Mouse (Mus musculus): ENCODE measurements around the gene Acly. TPM values are rescaled to one million over a fixed set of nuclear protein-coding genes. Genes with fewer than 3 reads are reported as not detected.
A peak's percentile ranks its signal among the peaks of the same experiment; 100 is the strongest.
"Not testable (repeated sequence)": the region's sequence is repeated elsewhere in the genome, so short reads cannot be mapped to it uniquely, and the experiment has no call there.

Acly gene
- polyA plus RNA-seq, 1 experiment from 2014 or later = 218 TPM

GRCm38 (mm10) chr11:100536466-100536865 is 8.7 kb upstream of the Acly start:
- H3K9me3 ChIP-seq (replicated peaks; ENCODE audit: control insufficient read depth, low read length, poor library complexity, severe bottlenecking) = no peaks in the 10 kb centered on the region
- no peak overlapping the region for H3K4me3 ChIP-seq (ENCODE audit: low read depth, low read length)
- ATAC-seq = no peak
- no peak overlapping the region for H3K9ac ChIP-seq (ENCODE audit: low read depth, low read length)
- H3K4me2 ChIP-seq (ENCODE audit: low read length) = no peak overlapping the region
- H3K36me3 ChIP-seq (ENCODE audit: control insufficient read depth, insufficient read depth, low read length) = no peaks in the 10 kb centered on the region
- H3K4me1 ChIP-seq (ENCODE audit: control insufficient read depth, insufficient read depth, low read length) = no peaks in the 10 kb centered on the region
- H3K27ac ChIP-seq (ENCODE audit: low read length) = no peak overlapping the region
- no peaks in the 10 kb centered on the region for H3K27me3 ChIP-seq (ENCODE audit: control insufficient read depth, insufficient read depth, low read depth, low read length)

DNA sequence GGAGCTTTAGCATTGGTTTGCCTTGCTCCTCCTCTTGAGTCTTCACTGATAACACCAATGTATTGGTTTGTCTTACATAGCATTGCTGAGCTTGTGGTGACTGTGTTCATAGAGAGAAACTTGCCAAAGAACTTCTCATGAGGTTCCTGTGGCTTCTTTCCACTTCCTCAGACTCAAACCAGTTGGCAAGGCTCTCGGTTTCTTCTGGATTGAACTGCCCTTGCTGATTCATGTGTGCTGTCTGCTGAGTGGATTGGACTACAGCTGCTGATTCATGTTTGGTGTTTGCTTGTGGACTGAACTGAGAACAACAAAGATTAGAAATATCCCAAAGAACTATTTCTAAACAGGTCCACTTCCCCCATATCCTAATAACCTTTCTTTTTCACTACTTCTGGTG is 8.2 kb upstream of the Acly start:
- no peaks in the 10 kb centered on the region for H3K9me3 ChIP-seq (replicated peaks; ENCODE audit: control insufficient read depth, low read length, poor library complexity, severe bottlenecking)
- no peak overlapping the region for H3K27ac ChIP-seq (ENCODE audit: low read length)
- no peaks in the 10 kb centered on the region for H3K27me3 ChIP-seq (ENCODE audit: control insufficient read depth, insufficient read depth, low read depth, low read length)
- H3K4me1 ChIP-seq (ENCODE audit: control insufficient read depth, insufficient read depth, low read length) = no peaks in the 10 kb centered on the region
- WGBS = 93% methylated on average over 1 of the region's 1 CpGs
- no peak overlapping the region for H3K9ac ChIP-seq (ENCODE audit: low read depth, low read length)
- no peaks in the 10 kb centered on the region for H3K36me3 ChIP-seq (ENCODE audit: control insufficient read depth, insufficient read depth, low read length)
- no peak for ATAC-seq
- H3K4me3 ChIP-seq (ENCODE audit: low read depth, low read length) = no peak overlapping the region
- H3K4me2 ChIP-seq (ENCODE audit: low read length) = no peak overlapping the region

DNA sequence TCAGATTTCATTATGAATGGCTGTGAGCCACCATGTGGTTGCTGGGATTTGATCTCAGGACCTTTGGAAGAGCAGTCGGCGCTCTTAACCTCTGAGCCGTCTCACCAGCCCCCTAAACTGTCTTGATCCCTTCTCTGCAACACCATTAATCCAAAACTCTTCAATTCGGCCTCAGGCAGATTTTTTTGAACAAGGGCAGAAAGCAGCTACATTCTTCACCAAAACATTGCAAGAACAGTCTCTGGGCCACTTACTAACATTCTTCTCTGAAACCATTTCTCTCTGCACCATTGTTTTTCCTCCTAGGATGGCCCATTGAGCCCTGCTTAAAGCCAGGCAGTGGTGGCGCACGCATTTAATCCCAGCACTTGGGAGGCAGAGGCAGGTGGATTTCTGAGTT is 7.0 kb upstream of the Acly start:
- not testable (repeated sequence) for H3K27ac ChIP-seq (ENCODE audit: low read length); ATAC-seq; H3K4me2 ChIP-seq (ENCODE audit: low read length); H3K9me3 ChIP-seq (replicated peaks; ENCODE audit: control insufficient read depth, low read length, poor library complexity, severe bottlenecking); H3K36me3 ChIP-seq (ENCODE audit: control insufficient read depth, insufficient read depth, low read length); H3K4me1 ChIP-seq (ENCODE audit: control insufficient read depth, insufficient read depth, low read length); H3K9ac ChIP-seq (ENCODE audit: low read depth, low read length); H3K4me3 ChIP-seq (ENCODE audit: low read depth, low read length); H3K27me3 ChIP-seq (ENCODE audit: control insufficient read depth, insufficient read depth, low read depth, low read length)
- 83% methylated on average over 6 of the region's 6 CpGs for WGBS

DNA sequence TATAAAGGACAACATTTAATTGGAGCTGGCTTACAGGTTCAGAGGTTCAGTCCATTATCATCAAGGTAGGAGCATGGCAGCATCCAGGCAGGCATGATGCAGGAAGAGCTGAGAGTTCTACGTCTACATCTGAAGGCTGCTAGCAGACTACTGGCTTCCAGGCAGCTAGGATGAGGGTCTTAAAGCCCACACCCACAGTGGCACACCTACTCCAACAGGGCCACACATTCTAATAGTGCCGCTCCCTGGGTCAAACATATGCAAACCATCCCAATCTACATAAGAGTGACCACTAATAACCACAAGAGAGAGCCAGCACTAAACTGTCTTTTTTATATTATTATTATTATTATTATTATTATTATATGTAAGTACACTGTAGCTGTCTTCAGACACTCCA is 6.6 kb upstream of the Acly start:
- not testable (repeated sequence) for H3K9me3 ChIP-seq (replicated peaks; ENCODE audit: control insufficient read depth, low read length, poor library complexity, severe bottlenecking); H3K36me3 ChIP-seq (ENCODE audit: control insufficient read depth, insufficient read depth, low read length); H3K4me3 ChIP-seq (ENCODE audit: low read depth, low read length); H3K27ac ChIP-seq (ENCODE audit: low read length); H3K4me1 ChIP-seq (ENCODE audit: control insufficient read depth, insufficient read depth, low read length); H3K4me2 ChIP-seq (ENCODE audit: low read length); H3K9ac ChIP-seq (ENCODE audit: low read depth, low read length); ATAC-seq; H3K27me3 ChIP-seq (ENCODE audit: control insufficient read depth, insufficient read depth, low read depth, low read length)
- WGBS = 67% methylated on average over 2 of the region's 2 CpGs

DNA sequence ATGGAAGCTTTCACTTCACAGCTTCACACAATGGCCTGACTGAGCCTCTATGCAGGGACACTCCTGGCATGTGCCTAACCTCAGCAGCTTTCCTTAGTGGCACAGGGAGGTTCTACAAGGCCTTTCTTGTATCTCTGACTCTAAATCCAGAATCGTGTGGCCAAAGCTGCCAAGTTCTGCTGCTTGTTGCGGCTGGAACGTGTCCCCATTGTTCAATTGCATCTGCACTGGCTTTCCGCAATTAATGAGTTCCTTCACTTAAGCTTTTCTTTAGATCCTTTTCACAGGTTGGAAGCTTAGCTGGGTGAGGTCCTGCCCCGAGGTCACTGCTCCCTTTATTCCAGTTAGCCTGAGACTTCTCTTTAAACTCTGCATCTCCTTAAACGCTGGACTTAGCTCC is 6.1 kb upstream of the Acly start:
- Histone ChIP-seq H3K4me3 (ENCODE audit: low read depth, low read length) (no peak overlapping the region), H3K9me3 (replicated peaks; ENCODE audit: control insufficient read depth, low read length, poor library complexity, severe bottlenecking) (no peaks in the 10 kb centered on the region), H3K27ac (ENCODE audit: low read length) (no peak overlapping the region), H3K36me3 (ENCODE audit: control insufficient read depth, insufficient read depth, low read length) (no peaks in the 10 kb centered on the region), H3K4me1 (ENCODE audit: control insufficient read depth, insufficient read depth, low read length) (no peaks in the 10 kb centered on the region), H3K9ac (ENCODE audit: low read depth, low read length) (no peak overlapping the region), H3K4me2 (ENCODE audit: low read length) (no peak overlapping the region), H3K27me3 (ENCODE audit: control insufficient read depth, insufficient read depth, low read depth, low read length) (no peaks in the 10 kb centered on the region)
- ATAC-seq = no peak
- 19% methylated on average over 6 of the region's 6 CpGs for WGBS

DNA sequence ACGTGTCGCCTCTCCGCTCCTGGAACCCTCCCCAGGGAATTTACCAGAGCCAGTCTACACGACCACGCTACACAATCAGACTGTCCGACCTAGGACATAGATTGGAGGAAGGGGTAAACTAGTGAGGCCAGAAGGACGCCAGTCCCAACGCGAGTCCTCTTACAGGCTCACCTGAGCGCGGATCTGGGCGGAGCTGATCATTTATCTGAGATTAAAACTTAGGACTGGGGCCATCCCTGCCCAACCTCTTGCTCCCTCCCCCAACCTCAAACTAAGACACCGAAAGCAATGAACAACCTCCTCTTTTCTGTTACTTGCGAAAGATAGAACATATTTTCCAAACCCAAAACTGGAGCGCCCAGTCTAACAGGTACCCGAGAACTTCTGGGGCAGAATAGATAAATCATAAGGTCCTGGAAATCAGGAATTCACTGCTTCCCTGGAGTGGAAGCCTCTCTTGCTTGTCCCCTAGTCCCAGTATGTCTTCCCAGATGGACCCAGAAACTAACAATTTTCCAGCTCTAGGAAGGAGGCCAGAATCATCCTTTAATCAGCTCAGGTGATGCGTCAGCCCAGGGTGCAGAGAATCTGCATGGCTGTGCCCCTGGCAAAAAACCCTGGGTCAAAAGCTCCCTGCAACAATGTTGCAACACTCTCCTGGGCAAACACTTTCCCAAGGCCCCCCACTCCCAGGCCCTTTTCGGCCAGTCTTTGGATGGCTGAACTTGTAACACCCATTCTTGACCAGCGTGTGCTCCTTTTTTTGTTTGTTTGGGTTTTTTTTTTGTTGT is 770 bp upstream of the Acly start:
- 23% methylated on average over 19 of the region's 19 CpGs for WGBS
- peak overlapping the region; percentile 82 for H3K4me3 ChIP-seq (ENCODE audit: low read depth, low read length)
- no peaks in the 10 kb centered on the region for H3K27me3 ChIP-seq (ENCODE audit: control insufficient read depth, insufficient read depth, low read depth, low read length)
- no peaks in the 10 kb centered on the region for H3K36me3 ChIP-seq (ENCODE audit: control insufficient read depth, insufficient read depth, low read length)
- H3K9ac ChIP-seq (ENCODE audit: low read depth, low read length) = peak overlapping the region; percentile 72
- H3K4me2 ChIP-seq (ENCODE audit: low read length) = peak overlapping the region; percentile 88
- no peak for ATAC-seq
- peaks cover 31% of the 10 kb centered on the region for H3K4me1 ChIP-seq (ENCODE audit: control insufficient read depth, insufficient read depth, low read length)
- H3K9me3 ChIP-seq (replicated peaks; ENCODE audit: control insufficient read depth, low read length, poor library complexity, severe bottlenecking) = no peaks in the 10 kb centered on the region
- peak overlapping the region; percentile 90 for H3K27ac ChIP-seq (ENCODE audit: low read length)

GRCm38 (mm10) chr11:100527066-100527457 is 738 bp downstream of the Acly start:
- Histone ChIP-seq H3K9me3 (replicated peaks; ENCODE audit: control insufficient read depth, low read length, poor library complexity, severe bottlenecking) (no peaks in the 10 kb centered on the region), H3K4me1 (ENCODE audit: control insufficient read depth, insufficient read depth, low read length) (peaks cover 31% of the 10 kb centered on the region), H3K4me2 (ENCODE audit: low read length) (peak overlapping the region; percentile 88), H3K27me3 (ENCODE audit: control insufficient read depth, insufficient read depth, low read depth, low read length) (no peaks in the 10 kb centered on the region), H3K36me3 (ENCODE audit: control insufficient read depth, insufficient read depth, low read length) (peaks cover 12% of the 10 kb centered on the region), H3K4me3 (ENCODE audit: low read depth, low read length) (peak overlapping the region; percentile 82), H3K27ac (ENCODE audit: low read length) (peak overlapping the region; percentile 90), H3K9ac (ENCODE audit: low read depth, low read length) (peak overlapping the region; percentile 85)
- ATAC-seq = peak; percentile 47
- WGBS = 0% methylated on average over 26 of the region's 26 CpGs

- H3K27me3 ChIP-seq (ENCODE audit: control insufficient read depth, insufficient read depth, low read depth, low read length) = no peaks in the 10 kb centered on the region
- peak overlapping the region; percentile 85 for H3K9ac ChIP-seq (ENCODE audit: low read depth, low read length)
- no peak overlapping the region for H3K27ac ChIP-seq (ENCODE audit: low read length)
- H3K9me3 ChIP-seq (replicated peaks; ENCODE audit: control insufficient read depth, low read length, poor library complexity, severe bottlenecking) = no peaks in the 10 kb centered on the region
- peaks cover 16% of the 10 kb centered on the region for H3K36me3 ChIP-seq (ENCODE audit: control insufficient read depth, insufficient read depth, low read length)
- H3K4me1 ChIP-seq (ENCODE audit: control insufficient read depth, insufficient read depth, low read length) = peaks cover 31% of the 10 kb centered on the region
- H3K4me2 ChIP-seq (ENCODE audit: low read length) = peak overlapping the region; percentile 88
- no peak for ATAC-seq
- WGBS = 5% methylated on average over 15 of the region's 15 CpGs
- H3K4me3 ChIP-seq (ENCODE audit: low read depth, low read length) = peak overlapping the region; percentile 82
Observed at GRCm38 (mm10) chr11:100526052-100526816, 1.6 kb downstream of the Acly start.

GRCm38 (mm10) chr11:100524987-100525630 is 2.7 kb downstream of the Acly start:
- no peak for ATAC-seq
- Histone ChIP-seq H3K9me3 (replicated peaks; ENCODE audit: control insufficient read depth, low read length, poor library complexity, severe bottlenecking) (no peaks in the 10 kb centered on the region), H3K27ac (ENCODE audit: low read length) (no peak overlapping the region), H3K36me3 (ENCODE audit: control insufficient read depth, insufficient read depth, low read length) (peaks cover 20% of the 10 kb centered on the region), H3K4me3 (ENCODE audit: low read depth, low read length) (peak overlapping the region; percentile 82; the same call in 1 of the 2 replicates), H3K4me2 (ENCODE audit: low read length) (peak overlapping the region; percentile 88), H3K4me1 (ENCODE audit: control insufficient read depth, insufficient read depth, low read length) (peaks cover 31% of the 10 kb centered on the region), H3K27me3 (ENCODE audit: control insufficient read depth, insufficient read depth, low read depth, low read length) (no peaks in the 10 kb centered on the region), H3K9ac (ENCODE audit: low read depth, low read length) (peak overlapping the region; percentile 85; the same call in 1 of the 2 replicates)
- 54% methylated on average over 11 of the region's 11 CpGs for WGBS
